Mouse (Mus musculus) CH12.LX (cell line): ENCODE measurements around the gene Slc23a4. TPM values are rescaled to one million over a fixed set of nuclear protein-coding genes. Genes with fewer than 3 reads are reported as not detected.

ENCODE experiments used
- DNase-seq: peaks from one replicate; pipeline ENCODE4 v3.0.0-alpha.2; 2013; ENCODE audit errors: extremely low read depth
- H3K27ac ChIP-seq: 2 replicates; pipeline ENCODE4 v1.5.1; 2012; ENCODE audit warnings: low read depth, mild to moderate bottlenecking, control low read depth, moderate library complexity; ENCODE audit not compliant: insufficient read depth
- H3K27me3 ChIP-seq: replicated peaks from 2 replicates; pipeline ENCODE3; 2012; ENCODE audit warnings: inconsistent platforms
- H3K36me3 ChIP-seq, 2 experiments: replicated peaks in 1 of 2; 2 replicates each; pipeline versions ENCODE3 to v1.6.1; 2012; ENCODE audit warnings: inconsistent platforms in 1 of 2, low read length in 1 of 2, mild to moderate bottlenecking in 1 of 2, mixed read lengths in 1 of 2, moderate library complexity in 1 of 2; ENCODE audit not compliant: control insufficient read depth in 1 of 2, insufficient read depth in 1 of 2
- H3K4me1 ChIP-seq, 2 experiments: 2 replicates each; pipeline ENCODE4 v1.6.1; 2012; ENCODE audit warnings: inconsistent platforms in 1 of 2, moderate library complexity in 1 of 2; ENCODE audit not compliant: insufficient read depth in 2 of 2, control insufficient read depth in 1 of 2
- H3K4me2 ChIP-seq: 2 replicates; pipeline ENCODE4 v1.6.1; 2012; ENCODE audit warnings: low read depth, mild to moderate bottlenecking, control low read depth; ENCODE audit not compliant: poor library complexity, insufficient read depth, severe bottlenecking
- H3K4me3 ChIP-seq, 3 experiments: fragments of 150-350 bp in 1 of 3; sonication (generic) in 1 of 3; replicated peaks in 1 of 3; 2 replicates each; pipeline versions ENCODE3 to v1.5.1; 2011 to 2012; ENCODE audit warnings: low read depth in 2 of 3, low read length in 2 of 3, mild to moderate bottlenecking in 2 of 3, moderate library complexity in 2 of 3, control low read depth in 1 of 3, improper control_type of control experiment in 1 of 3, inconsistent platforms in 1 of 3, mixed read lengths in 1 of 3; ENCODE audit not compliant: poor library complexity in 1 of 3
- H3K79me2 ChIP-seq: replicated peaks from 2 replicates; pipeline ENCODE4 v1.6.1; 2012; ENCODE audit warnings: mild to moderate bottlenecking, moderate library complexity; ENCODE audit not compliant: control insufficient read depth, poor library complexity, insufficient read depth, severe bottlenecking; ENCODE audit errors: extremely low read depth
- H3K9ac ChIP-seq: 2 replicates; pipeline ENCODE4 v1.6.1; 2012; ENCODE audit warnings: low read depth, mild to moderate bottlenecking, control low read depth, moderate library complexity; ENCODE audit not compliant: insufficient read depth
- H3K9me3 ChIP-seq: replicated peaks from 2 replicates; pipeline ENCODE3; 2012; ENCODE audit warnings: low read length, inconsistent platforms, mixed read lengths
- CHD1 ChIP-seq: IDR thresholded peaks from 2 replicates; pipeline ENCODE4 v1.6.1; 2012; ENCODE audit warnings: low read depth, low read length, improper control_type of control experiment, inconsistent platforms
- CHD2 ChIP-seq: IDR thresholded peaks from 2 replicates; pipeline ENCODE4 v1.6.1; 2011; ENCODE audit warnings: low read length, improper control_type of control experiment
- CTCF ChIP-seq, 2 experiments: IDR thresholded peaks in 1 of 2; conservative IDR thresholded peaks in 1 of 2; 2 replicates each; pipeline ENCODE4 v1.5.1; 2011 to 2012; ENCODE audit warnings: low read depth in 2 of 2, low read length in 2 of 2, improper control_type of control experiment in 1 of 2, inconsistent platforms in 1 of 2, mild to moderate bottlenecking in 1 of 2, moderate library complexity in 1 of 2
- E2F4 ChIP-seq: IDR thresholded peaks from 2 replicates; pipeline ENCODE4 v1.6.1; 2011; ENCODE audit warnings: low read depth, low read length, improper control_type of control experiment; ENCODE audit not compliant: insufficient replicate concordance
- GABPA ChIP-seq: IDR thresholded peaks from 2 replicates; pipeline ENCODE4 v1.6.1; 2012; ENCODE audit warnings: low read depth, low read length, improper control_type of control experiment, inconsistent platforms; ENCODE audit not compliant: insufficient replicate concordance
- JUND ChIP-seq: conservative IDR thresholded peaks from 2 replicates; pipeline ENCODE4 v1.6.1; 2011; ENCODE audit warnings: low read depth, low read length, improper control_type of control experiment
- MAX ChIP-seq: IDR thresholded peaks from 2 replicates; pipeline ENCODE4 v1.6.1; 2011; ENCODE audit warnings: low read length, improper control_type of control experiment
- MAZ ChIP-seq: IDR thresholded peaks from 2 replicates; pipeline ENCODE4 v1.6.1; 2012; ENCODE audit warnings: low read depth, mild to moderate bottlenecking, inconsistent platforms, low read length, improper control_type of control experiment, moderate library complexity
- MEF2A ChIP-seq: IDR thresholded peaks from 2 replicates; pipeline ENCODE4 v1.6.1; 2014; ENCODE audit warnings: low read depth, mild to moderate bottlenecking, inconsistent platforms, low read length, improper control_type of control experiment, borderline replicate concordance
- MXI1 ChIP-seq: IDR thresholded peaks from 2 replicates; pipeline ENCODE4 v1.6.1; 2011; ENCODE audit warnings: mild to moderate bottlenecking, low read depth, low read length, improper control_type of control experiment
- NELFE ChIP-seq: IDR thresholded peaks from 2 replicates; pipeline ENCODE4 v1.6.1; 2011; ENCODE audit warnings: low read depth, low read length, improper control_type of control experiment
- NRF1 ChIP-seq: IDR thresholded peaks from 2 replicates; pipeline ENCODE4 v1.6.1; 2014; ENCODE audit warnings: low read depth, mild to moderate bottlenecking, inconsistent platforms, low read length, improper control_type of control experiment, moderate library complexity
- PAX5 ChIP-seq: IDR thresholded peaks from 2 replicates; pipeline ENCODE4 v1.6.1; 2012; ENCODE audit warnings: low read length, inconsistent platforms, mixed read lengths
- POLR2AphosphoS2 ChIP-seq: IDR thresholded peaks from 2 replicates; pipeline ENCODE4 v1.6.1; 2011; ENCODE audit warnings: low read depth, low read length, improper control_type of control experiment
- RAD21 ChIP-seq: IDR thresholded peaks from 2 replicates; pipeline ENCODE4 v1.6.1; 2011; ENCODE audit warnings: low read depth, mild to moderate bottlenecking, low read length, improper control_type of control experiment, moderate library complexity
- SIN3A ChIP-seq: IDR thresholded peaks from 2 replicates; pipeline ENCODE4 v1.6.1; 2012; ENCODE audit warnings: low read length, improper control_type of control experiment, inconsistent platforms
- TBP ChIP-seq: conservative IDR thresholded peaks from 2 replicates; pipeline ENCODE4 v1.6.1; 2011; ENCODE audit warnings: low read depth, low read length, improper control_type of control experiment
- UBTF ChIP-seq: IDR thresholded peaks from 2 replicates; pipeline ENCODE4 v1.6.1; 2012; ENCODE audit warnings: low read depth, mild to moderate bottlenecking, inconsistent platforms, low read length, improper control_type of control experiment, moderate library complexity
- USF1 ChIP-seq: IDR thresholded peaks from 2 replicates; pipeline ENCODE4 v1.6.1; 2014; ENCODE audit warnings: low read depth, mild to moderate bottlenecking, inconsistent platforms, low read length, improper control_type of control experiment
- USF2 ChIP-seq: conservative IDR thresholded peaks from 2 replicates; pipeline ENCODE4 v1.6.1; 2011; ENCODE audit warnings: low read depth, low read length, improper control_type of control experiment
- ZC3H11A ChIP-seq: IDR thresholded peaks from 2 replicates; pipeline ENCODE4 v1.6.1; 2012; ENCODE audit warnings: low read depth, mild to moderate bottlenecking, inconsistent platforms, low read length, improper control_type of control experiment
- ZKSCAN1 ChIP-seq: IDR thresholded peaks from 2 replicates; pipeline ENCODE4 v1.6.1; 2012; ENCODE audit warnings: low read depth, inconsistent platforms, low read length, improper control_type of control experiment, borderline replicate concordance
- ZMIZ1 ChIP-seq: IDR thresholded peaks from 2 replicates; pipeline ENCODE4 v1.6.1; 2012; ENCODE audit warnings: low read depth, mild to moderate bottlenecking, inconsistent platforms, low read length, improper control_type of control experiment
- dilution Hi-C: fragments of 300-500 bp; cut with MboI; formaldehyde crosslinking; loops from 2 replicates; pipeline ENCODE4 v1.14.3; 2020; ENCODE audit warnings: low sequenced_read_pairs; ENCODE audit not compliant: extremely low pct_unique_long_range_greater_than_20kb, extremely low pct_ligation_motif_present
- in situ Hi-C: fragments of 300-500 bp; cut with MboI; formaldehyde crosslinking; loops from 3 replicates; pipeline ENCODE4 v1.14.3; 2019; ENCODE audit warnings: low sequenced_read_pairs, low pct_ligation_motif_present, low pct_unique_long_range_greater_than_20kb, mixed read lengths
- polyA plus RNA-seq: library from polyadenylated mRNA; unstranded; fragments of >175 nt; gene quantifications from 2 replicates; pipeline ENCODE4 v1.2.1, GENCODE M21; 2012; ENCODE audit warnings: low read depth; ENCODE audit not compliant: insufficient read length
- total RNA-seq, 2 experiments: library from RNA; depleted of rRNA; stranded (reverse); fragments of 300-350 nt in 1 of 2; fragments of >200 nt in 1 of 2; gene quantifications; 2 replicates each; pipeline ENCODE4 v1.2.3; 2012 to 2014

Slc23a4 gene
- total and polyA plus RNA-seq, 3 experiments = 0.21 to 0.30 (median 0.27) TPM

- dilution Hi-C loops (no loop called here), in situ Hi-C loops (loop anchor here (5.0 to 10.0 kb wide), 3 partner anchors 163 to 626 kb away; no protein-coding TSS in a partner anchor)
- Histone ChIP-seq H3K9ac (no peak overlapping the region), H3K79me2 (no peaks in the 10 kb centered on the region), H3K36me3 (no peaks in the 10 kb centered on the region), H3K27me3 (no peaks in the 10 kb centered on the region), H3K4me2 (no peak overlapping the region), H3K9me3 (no peaks in the 10 kb centered on the region), H3K4me3 (no peak overlapping the region), H3K27ac (no peak overlapping the region), H3K4me1 (no peaks in the 10 kb centered on the region)
- TF ChIP-seq ZC3H11A (no peak), TBP (no peak), MXI1 (no peak), ZKSCAN1 (no peak), SIN3A (no peak), E2F4 (no peak), CHD2 (no peak), MEF2A (no peak), JUND (no peak), USF1 (no peak), POLR2AphosphoS2 (no peak), MAX (no peak), UBTF (no peak), USF2 (no peak), ZMIZ1 (no peak), PAX5 (no peak), GABPA (no peak)
- DNase-seq = no peak
These were observed 67.6 kb downstream of the Slc23a4 start for GRCm38 (mm10) chr6:34920631-34921030.

- DNase-seq = no peak
- dilution Hi-C loops (no loop called here), in situ Hi-C loops (loop anchor here (5.0 to 10.0 kb wide), 4 partner anchors 38 to 625 kb away; no protein-coding TSS in a partner anchor)
- Histone ChIP-seq H3K27ac (no peak within 1 kb of the TSS), H3K36me3 (no peaks in the 10 kb centered on the region), H3K4me1 (no peaks in the 10 kb centered on the region), H3K27me3 (no peaks in the 10 kb centered on the region), H3K9ac (no peak within 1 kb of the TSS), H3K79me2 (no peaks in the 10 kb centered on the region), H3K4me2 (no peak within 1 kb of the TSS), H3K9me3 (no peaks in the 10 kb centered on the region), H3K4me3 (no peak within 1 kb of the TSS)
- TF ChIP-seq PAX5 (no peak), CTCF (conservative IDR thresholded peaks at IDR 0.05 in 1 of 2, IDR thresholded peaks at IDR 0.05 in 1 of 2; ENCODE audit: low read depth in 2 of 2, low read length in 2 of 2) (no peak), E2F4 (no peak), MAZ (no peak), CHD1 (no peak), ZMIZ1 (no peak), POLR2AphosphoS2 (no peak), NRF1 (no peak), NELFE (no peak), GABPA (no peak), RAD21 (no peak), ZC3H11A (no peak)
These were observed 68.2 kb downstream of the Slc23a4 start, which contains the start of gene Stra8 for GRCm38 (mm10) chr6:34919956-34920355. Stra8 (plus strand) TSS chr6:34920163.
